Mouse (Mus musculus) adrenal gland, postnatal 14 days (tissue): ENCODE results near the gene Smok2a. TPM values are rescaled to one million over a fixed set of nuclear protein-coding genes. Genes with fewer than 3 reads are reported as not detected.
"Not testable (repeated sequence)": the region's sequence is repeated elsewhere in the genome, so short reads cannot be mapped to it uniquely, and the experiment has no call there.

Source experiments
- DNase-seq: peaks from one replicate; pipeline ENCODE4 v3.0.0; 2021; ENCODE audit warnings: mixed read lengths
- total RNA-seq: library from RNA; stranded (reverse); gene quantifications from 2 replicates; pipeline ENCODE4 v1.2.3, GENCODE M21; 2021

Gene Smok2a
- total RNA-seq, 1 experiment from 2014 or later, result not detected

GRCm38 (mm10) chr17:13215595-13215994 lies 5.4 kb upstream of the Smok2a start:
- DNase-seq, result no peak

GRCm38 (mm10) chr17:13221921-13222320 lies 933 bp downstream of the Smok2a start:
- not testable (repeated sequence) for DNase-seq

- not testable (repeated sequence) for DNase-seq
Measured at GRCm38 (mm10) chr17:13229957-13230356, 9.0 kb downstream of the Smok2a start, which contains the start of gene Smok2b. Gene Smok2b, plus strand, starts transcription at chr17:13230257.

- DNase-seq, result not testable (repeated sequence)
Measured at GRCm38 (mm10) chr17:13239461-13239860, 18.5 kb downstream of the Smok2a start.

- DNase-seq, result not testable (repeated sequence)
Measured at GRCm38 (mm10) chr17:13240807-13241727, 20.1 kb downstream of the Smok2a start.

- DNase-seq, result not testable (repeated sequence)
Measured at GRCm38 (mm10) chr17:13254786-13255185, 33.8 kb downstream of the Smok2a start.

Other genes starting within 250 kb of the Smok2a start
- gene Wtap, start 227.0 kb upstream of the Smok2a start, total RNA-seq, result 58.1 and 63.8 TPM in 2 replicates
- 674 and 682 TPM in 2 replicates for gene Sod2, start 214.3 kb upstream of the Smok2a start, total RNA-seq
- gene Gpr31b, start 168.9 kb upstream of the Smok2a start, total RNA-seq, result not detected in 2 replicates
- 0.30 and 0.45 TPM in 2 replicates for gene Tcp10b, start 160.1 kb upstream of the Smok2a start, total RNA-seq
- gene Unc93a, start 89.4 kb upstream of the Smok2a start, total RNA-seq, result 0.26 TPM in 1 of 2 replicates, not detected in the other
- not detected in 2 replicates for gene Smok2b, start 9.1 kb downstream of the Smok2a start, total RNA-seq
- gene Tcp10c, start 133.4 kb downstream of the Smok2a start, total RNA-seq, result not detected in 2 replicates